ENCODE assay signal across 10 mouse cellular contexts in genomic region chr10:23449860-23450646, GRCm38 (mm10).
DNase-seq lines count a peak whose midpoint lies in the region; ATAC-seq lines count a peak whose summit lies in the region.
"Had no signal": no experiment of that assay in that cellular context is flagged by ENCODE, and none has a peak within 500 bp of the region (broad histone marks: within the 10 kb centered on the region; RNA-seq: fewer than 3 reads in every experiment).

No protein-coding gene starts in this region.

- ATAC-seq in hindbrain, embryonic 13.5 days (ENCODE audit: low FRiP score): peak; percentile 48
- ATAC-seq in neural tube, embryonic 11.5 days (ENCODE audit: insufficient read depth, low FRiP score, low TSS enrichment): no peak

- H3K27me3 ChIP-seq in forebrain, embryonic 10.5 days (ENCODE audit: poor library complexity, severe bottlenecking): no peaks in the 10 kb centered on the region
- H3K27me3 ChIP-seq in hindbrain, embryonic 13.5 days: no peaks in the 10 kb centered on the region
- H3K27me3 ChIP-seq in neural tube, embryonic 11.5 days (ENCODE audit: control insufficient read depth, insufficient read depth, low read length): no peaks in the 10 kb centered on the region
- H3K27me3 ChIP-seq: CH12.LX had no signal

- WGBS in forebrain, embryonic 10.5 days: 87% methylated on average over 19 of the region's 19 CpGs
- 52% methylated on average over 19 of the region's 19 CpGs for WGBS in hindbrain, embryonic 13.5 days
- 56% methylated on average over 19 of the region's 19 CpGs for WGBS in neural tube, embryonic 11.5 days

- peak overlapping the region; percentile 17; the same call in 1 of the 2 replicates for H3K27ac ChIP-seq in forebrain, embryonic 10.5 days
- H3K27ac ChIP-seq in hindbrain, embryonic 13.5 days: 0 out of 2 replicates have a peak overlapping the region, but pooled peaks have one; percentile 20
- no peak overlapping the region for H3K27ac ChIP-seq in neural tube, embryonic 11.5 days (ENCODE audit: low read depth, low read length)
- H3K27ac ChIP-seq: liver, embryonic 14.5 days had no signal

- H3K9ac ChIP-seq in hindbrain, embryonic 13.5 days: no peak overlapping the region; the same call in 1 of the 2 replicates
- H3K9ac ChIP-seq in neural tube, embryonic 11.5 days (ENCODE audit: low read length): no peak overlapping the region
- H3K9ac ChIP-seq: liver, embryonic 14.5 days had no signal

- H3K36me3 ChIP-seq in forebrain, embryonic 10.5 days (replicated peaks): no peaks in the 10 kb centered on the region
- no peaks in the 10 kb centered on the region for H3K36me3 ChIP-seq in hindbrain, embryonic 13.5 days
- H3K36me3 ChIP-seq in neural tube, embryonic 11.5 days (ENCODE audit: control insufficient read depth, insufficient read depth, low read length): no peaks in the 10 kb centered on the region

- H3K9me3 ChIP-seq in forebrain, embryonic 10.5 days: no peaks in the 10 kb centered on the region; the same call in 1 of the 2 replicates
- no peaks in the 10 kb centered on the region for H3K9me3 ChIP-seq in hindbrain, embryonic 13.5 days
- H3K9me3 ChIP-seq in neural tube, embryonic 11.5 days (ENCODE audit: control insufficient read depth, low read length): no peaks in the 10 kb centered on the region

- no peak overlapping the region for H3K4me3 ChIP-seq in forebrain, embryonic 10.5 days
- peak overlapping the region; percentile 15; the same call in 1 of the 2 replicates for H3K4me3 ChIP-seq in hindbrain, embryonic 13.5 days
- H3K4me3 ChIP-seq in neural tube, embryonic 11.5 days (ENCODE audit: low read depth, low read length): no peak overlapping the region

- H3K4me1 ChIP-seq in forebrain, embryonic 10.5 days: peaks cover 15% of the 10 kb centered on the region
- peaks cover 14% of the 10 kb centered on the region for H3K4me1 ChIP-seq in hindbrain, embryonic 13.5 days (replicated peaks)
- H3K4me1 ChIP-seq in neural tube, embryonic 11.5 days (ENCODE audit: control insufficient read depth, insufficient read depth, low read length): peaks cover 3% of the 10 kb centered on the region; the same call in 1 of the 2 replicates

- DNase-seq in kidney, postnatal 4 days: peak; percentile 5 to 7
- no peak for DNase-seq in kidney, postnatal 36 days
- DNase-seq in forebrain, embryonic 10.5 days (ENCODE audit: extremely low spot score, low spot score): no peak
- peak; percentile 35 for DNase-seq in neural tube, embryonic 11.5 days (ENCODE audit: low spot score)
- DNase-seq in layer of hippocampus, postnatal 14 days (ENCODE audit: low spot score in 2 of 2): no peak
- no peak for DNase-seq in adrenal gland, postnatal 25 days
- no peak for DNase-seq in T-cell, adult 2 months (ENCODE audit: low spot score)

- H3K4me2 ChIP-seq in hindbrain, embryonic 13.5 days: peak overlapping the region; percentile 42
- H3K4me2 ChIP-seq in neural tube, embryonic 11.5 days (ENCODE audit: low read depth): no peak overlapping the region

Comparison
In these comparisons a context has a peak if more than half of its experiments do, and no peak if none do; other contexts are left out.
1. DNase-seq: peak in kidney, postnatal 4 days (2 of 2) and neural tube, embryonic 11.5 days (single experiment); none in kidney, postnatal 36 days (0 of 2), forebrain, embryonic 10.5 days (single experiment), layer of hippocampus, postnatal 14 days (0 of 2), adrenal gland, postnatal 25 days (single experiment) and T-cell, adult 2 months (single experiment).